Mouse (Mus musculus): Measurements from ENCODE around the gene Gm37419. TPM values are rescaled to one million over a fixed set of nuclear protein-coding genes. Genes with fewer than 3 reads are reported as not detected.

Gm37419 gene
- polyA plus RNA-seq, 1 experiment, result not detected

DNA sequence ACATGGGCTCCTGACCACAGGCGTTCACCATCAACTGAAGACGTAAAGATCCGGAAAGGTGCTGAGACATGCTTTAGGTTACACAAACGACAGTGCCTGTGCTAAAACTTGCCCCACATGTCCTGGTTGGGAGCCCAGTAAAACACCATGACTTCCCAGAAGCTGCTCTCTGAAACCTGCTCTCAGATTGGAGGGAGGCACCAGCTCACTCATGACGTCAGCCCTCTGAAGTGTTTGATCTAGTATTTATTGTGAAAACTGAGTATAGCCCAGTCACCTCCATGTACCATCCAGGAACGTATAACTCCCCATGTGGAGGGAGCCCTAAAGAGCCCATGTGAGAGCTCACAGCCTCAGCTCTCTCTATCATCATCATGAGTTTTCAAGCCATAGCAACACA, 9.6 kb downstream of the Gm37419 start:
- no peaks in the 10 kb centered on the region for H3K4me1 ChIP-seq (ENCODE audit: control insufficient read depth)
- TF ChIP-seq GATA1 (IDR thresholded peaks at IDR 0.05; ENCODE audit: low read length) (no peak), TAL1 (IDR thresholded peaks at IDR 0.05; ENCODE audit: low read length) (no peak)
- no peaks in the 10 kb centered on the region for H3K9me3 ChIP-seq (ENCODE audit: control insufficient read depth, low read length)
- H3K4me3 ChIP-seq (replicated peaks), result no peak overlapping the region
- H3K27me3 ChIP-seq (ENCODE audit: control insufficient read depth), result peaks cover 13% of the 10 kb centered on the region
- no peaks in the 10 kb centered on the region for H3K36me3 ChIP-seq (ENCODE audit: control insufficient read depth)

GRCm38 (mm10) chr16:24005928-24006327, 17.6 kb downstream of the Gm37419 start:
- Histone ChIP-seq H3K9me3 (ENCODE audit: control insufficient read depth, low read length) (no peaks in the 10 kb centered on the region), H3K36me3 (ENCODE audit: control insufficient read depth) (no peaks in the 10 kb centered on the region)

DNA sequence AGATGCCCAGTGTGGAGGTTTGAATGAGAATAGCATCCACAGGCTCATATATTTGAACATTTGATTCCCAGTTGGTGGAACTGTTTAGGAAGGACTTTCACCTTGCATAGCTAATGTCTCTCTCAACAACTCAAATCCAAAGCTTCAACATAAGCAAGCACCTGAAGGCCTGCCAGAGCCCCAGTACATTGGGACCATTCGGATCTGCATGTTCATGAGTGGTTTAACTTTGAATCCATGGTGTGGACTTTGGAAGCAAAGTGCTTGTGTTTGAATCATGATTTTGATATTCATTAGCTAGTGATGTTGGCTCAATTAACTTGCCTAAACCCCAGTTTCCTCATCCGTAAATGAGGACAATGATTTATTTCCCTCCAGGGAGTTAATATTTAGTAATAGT, 21.6 kb downstream of the Gm37419 start:
- H3K27me3 ChIP-seq (ENCODE audit: control insufficient read depth), result no peaks in the 10 kb centered on the region
- no peak for TF ChIP-seq GATA1 (IDR thresholded peaks at IDR 0.05; ENCODE audit: low read length)
- no peak for TF ChIP-seq TAL1 (IDR thresholded peaks at IDR 0.05; ENCODE audit: low read length)
- H3K4me1 ChIP-seq (ENCODE audit: control insufficient read depth), result no peaks in the 10 kb centered on the region
- no peaks in the 10 kb centered on the region for H3K36me3 ChIP-seq (ENCODE audit: control insufficient read depth)
- no peaks in the 10 kb centered on the region for H3K9me3 ChIP-seq (ENCODE audit: control insufficient read depth, low read length)
- H3K4me3 ChIP-seq (replicated peaks), result no peak overlapping the region

More at GRCm38 (mm10) chr16:24005928-24006327, 17.6 kb downstream of the Gm37419 start:
- Histone ChIP-seq H3K27me3 (ENCODE audit: control insufficient read depth) (no peaks in the 10 kb centered on the region), H3K4me1 (ENCODE audit: control insufficient read depth) (no peaks in the 10 kb centered on the region), H3K4me3 (replicated peaks) (no peak overlapping the region)
- TF ChIP-seq TAL1 (IDR thresholded peaks at IDR 0.05; ENCODE audit: low read length), result no peak
- no peak for TF ChIP-seq GATA1 (IDR thresholded peaks at IDR 0.05; ENCODE audit: low read length)

DNA sequence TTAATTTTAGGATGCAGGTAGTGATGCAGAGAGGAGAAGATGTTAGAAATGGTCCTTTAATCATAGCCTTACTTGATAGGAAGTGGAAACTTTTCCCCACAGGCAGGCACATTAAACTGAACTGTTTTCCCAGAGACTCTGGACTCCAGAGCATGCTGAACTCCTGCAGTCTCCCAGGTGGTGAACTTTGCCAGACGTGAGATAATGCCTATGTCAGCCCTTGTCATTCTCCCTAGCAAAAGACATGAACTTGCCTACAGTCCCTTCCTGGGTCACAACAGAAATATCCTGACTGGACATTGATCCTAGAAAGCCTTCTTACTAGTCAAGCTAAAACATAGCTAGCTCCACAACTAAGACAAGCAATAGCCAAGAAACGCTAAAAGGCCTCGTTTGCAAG, 23.0 kb downstream of the Gm37419 start:
- TF ChIP-seq TAL1 (IDR thresholded peaks at IDR 0.05; ENCODE audit: low read length) (no peak), GATA1 (IDR thresholded peaks at IDR 0.05; ENCODE audit: low read length) (no peak)
- no peaks in the 10 kb centered on the region for H3K27me3 ChIP-seq (ENCODE audit: control insufficient read depth)

GRCm38 (mm10) chr16:24012066-24012465, 23.8 kb downstream of the Gm37419 start:
- Histone ChIP-seq H3K36me3 (ENCODE audit: control insufficient read depth) (no peaks in the 10 kb centered on the region), H3K4me1 (ENCODE audit: control insufficient read depth) (no peaks in the 10 kb centered on the region), H3K4me3 (replicated peaks) (no peak overlapping the region), H3K27me3 (ENCODE audit: control insufficient read depth) (no peaks in the 10 kb centered on the region), H3K9me3 (ENCODE audit: control insufficient read depth, low read length) (no peaks in the 10 kb centered on the region)
- no peak for TF ChIP-seq GATA1 (IDR thresholded peaks at IDR 0.05; ENCODE audit: low read length)
- no peak for TF ChIP-seq TAL1 (IDR thresholded peaks at IDR 0.05; ENCODE audit: low read length)

More for the DNA sequence above, 23.0 kb downstream of the Gm37419 start:
- Histone ChIP-seq H3K9me3 (ENCODE audit: control insufficient read depth, low read length) (no peaks in the 10 kb centered on the region), H3K4me3 (replicated peaks) (no peak overlapping the region), H3K36me3 (ENCODE audit: control insufficient read depth) (no peaks in the 10 kb centered on the region), H3K4me1 (ENCODE audit: control insufficient read depth) (no peaks in the 10 kb centered on the region)

- H3K4me3 ChIP-seq (replicated peaks), result no peak overlapping the region
- TF ChIP-seq TAL1 (IDR thresholded peaks at IDR 0.05; ENCODE audit: low read length) (no peak), GATA1 (IDR thresholded peaks at IDR 0.05; ENCODE audit: low read length) (no peak)
- no peaks in the 10 kb centered on the region for H3K4me1 ChIP-seq (ENCODE audit: control insufficient read depth)
- no peaks in the 10 kb centered on the region for H3K9me3 ChIP-seq (ENCODE audit: control insufficient read depth, low read length)
- H3K27me3 ChIP-seq (ENCODE audit: control insufficient read depth), result no peaks in the 10 kb centered on the region
- H3K36me3 ChIP-seq (ENCODE audit: control insufficient read depth), result no peaks in the 10 kb centered on the region
Observed at GRCm38 (mm10) chr16:24014378-24014777, 26.1 kb downstream of the Gm37419 start.

- H3K4me3 ChIP-seq (replicated peaks), result no peak overlapping the region
- H3K9me3 ChIP-seq (ENCODE audit: control insufficient read depth, low read length), result no peaks in the 10 kb centered on the region
- TF ChIP-seq TAL1 (IDR thresholded peaks at IDR 0.05; ENCODE audit: low read length), result no peak
- no peak for TF ChIP-seq GATA1 (IDR thresholded peaks at IDR 0.05; ENCODE audit: low read length)
- H3K27me3 ChIP-seq (ENCODE audit: control insufficient read depth), result no peaks in the 10 kb centered on the region
- H3K36me3 ChIP-seq (ENCODE audit: control insufficient read depth), result no peaks in the 10 kb centered on the region
- H3K4me1 ChIP-seq (ENCODE audit: control insufficient read depth), result no peaks in the 10 kb centered on the region
Observed at GRCm38 (mm10) chr16:24016273-24016672, 28.0 kb downstream of the Gm37419 start.

DNA sequence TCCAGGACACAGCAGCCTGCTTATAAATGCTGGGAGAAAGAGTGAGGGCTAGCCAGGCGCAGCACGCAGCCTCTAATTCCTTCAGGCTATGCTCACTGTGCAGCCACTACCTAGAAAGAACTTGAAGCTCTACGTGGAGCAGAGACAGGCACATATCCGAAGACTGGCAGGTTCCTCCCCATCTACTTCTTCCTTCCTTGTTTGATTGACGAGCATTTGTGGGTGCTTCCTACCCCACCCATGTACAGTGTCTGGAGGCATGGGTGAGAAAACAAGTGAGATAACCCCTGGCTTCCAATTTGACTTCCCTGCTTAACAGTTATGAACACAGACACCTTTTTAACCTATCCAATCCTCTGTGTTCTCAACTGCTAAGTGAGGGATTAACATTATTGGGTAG, 28.5 kb downstream of the Gm37419 start:
- H3K4me1 ChIP-seq (ENCODE audit: control insufficient read depth), result no peaks in the 10 kb centered on the region
- TF ChIP-seq TAL1 (IDR thresholded peaks at IDR 0.05; ENCODE audit: low read length) (no peak), GATA1 (IDR thresholded peaks at IDR 0.05; ENCODE audit: low read length) (no peak)
- H3K27me3 ChIP-seq (ENCODE audit: control insufficient read depth), result no peaks in the 10 kb centered on the region
- no peak overlapping the region for H3K4me3 ChIP-seq (replicated peaks)
- no peaks in the 10 kb centered on the region for H3K36me3 ChIP-seq (ENCODE audit: control insufficient read depth)
- no peaks in the 10 kb centered on the region for H3K9me3 ChIP-seq (ENCODE audit: control insufficient read depth, low read length)

DNA sequence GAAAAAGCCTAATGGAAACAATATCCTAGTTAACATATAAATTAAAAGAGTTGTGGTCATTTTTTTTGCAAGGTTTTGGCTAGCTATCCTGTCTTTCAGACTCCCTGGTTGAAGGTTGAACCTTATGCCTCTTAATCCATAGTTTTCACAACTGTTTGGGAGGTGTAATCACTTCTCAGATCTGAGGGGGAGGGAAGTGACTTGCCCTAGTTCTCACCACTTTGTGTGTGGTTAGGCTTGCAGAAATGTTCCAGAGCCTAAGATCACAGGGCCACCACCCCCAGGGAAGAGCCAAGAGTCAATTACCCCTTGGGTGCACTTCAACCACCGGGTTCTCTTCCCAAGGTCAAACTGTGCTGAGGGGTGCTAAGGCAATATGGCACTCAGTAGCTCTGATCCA, 33.4 kb downstream of the Gm37419 start:
- Histone ChIP-seq H3K9me3 (ENCODE audit: control insufficient read depth, low read length) (no peaks in the 10 kb centered on the region), H3K4me1 (ENCODE audit: control insufficient read depth) (peaks cover 2% of the 10 kb centered on the region; the same call in 1 of the 2 replicates), H3K36me3 (ENCODE audit: control insufficient read depth) (no peaks in the 10 kb centered on the region), H3K4me3 (replicated peaks) (no peak overlapping the region), H3K27me3 (ENCODE audit: control insufficient read depth) (no peaks in the 10 kb centered on the region)
- TF ChIP-seq GATA1 (IDR thresholded peaks at IDR 0.05; ENCODE audit: low read length) (no peak), TAL1 (IDR thresholded peaks at IDR 0.05; ENCODE audit: low read length) (no peak)

DNA sequence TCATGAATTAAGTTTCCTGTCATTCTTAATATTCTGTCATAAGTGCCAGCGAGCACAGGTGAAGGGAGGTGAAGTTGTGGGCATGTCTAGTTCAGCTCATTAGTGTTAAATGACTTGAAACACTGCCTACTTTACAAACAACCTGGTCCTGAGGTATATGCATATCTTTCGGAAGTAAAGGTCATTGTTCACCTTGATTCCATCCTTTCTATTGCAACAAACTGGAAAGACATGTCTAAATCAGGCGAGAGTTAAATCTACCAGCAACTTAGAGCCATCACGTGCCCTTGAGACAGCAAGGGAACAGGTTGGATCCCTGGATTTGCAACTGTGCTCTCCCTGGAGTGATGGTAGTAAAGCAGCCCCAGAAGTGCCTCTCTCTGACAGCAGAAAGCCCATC, 34.3 kb downstream of the Gm37419 start:
- Histone ChIP-seq H3K36me3 (ENCODE audit: control insufficient read depth) (no peaks in the 10 kb centered on the region), H3K4me3 (replicated peaks) (no peak overlapping the region), H3K9me3 (ENCODE audit: control insufficient read depth, low read length) (no peaks in the 10 kb centered on the region), H3K4me1 (ENCODE audit: control insufficient read depth) (peaks cover 2% of the 10 kb centered on the region; the same call in 1 of the 2 replicates), H3K27me3 (ENCODE audit: control insufficient read depth) (no peaks in the 10 kb centered on the region)
- TF ChIP-seq TAL1 (IDR thresholded peaks at IDR 0.05; ENCODE audit: low read length) (no peak), GATA1 (IDR thresholded peaks at IDR 0.05; ENCODE audit: low read length) (no peak)
